Mouse (Mus musculus) hindbrain, embryonic 12.5 days (tissue): ENCODE measurements around the gene 4833420G17Rik. TPM values are rescaled to one million over a fixed set of nuclear protein-coding genes. Genes with fewer than 3 reads are reported as not detected.

Experiments used
- ATAC-seq: fragments of 200-750 bp; cut with Nextera tagmentation; 2 replicates; pipeline ENCODE4 v1.8.0; 2017; ENCODE audit warnings: moderate TSS enrichment; ENCODE audit not compliant: low FRiP score
- H3K27ac ChIP-seq: fragments of 300-500 bp; sonication (generic); 2 replicates; pipeline ENCODE4 v1.5.1; 2016; ENCODE audit warnings: mild to moderate bottlenecking
- H3K27me3 ChIP-seq: fragments of 300-500 bp; sonication (generic); 2 replicates; pipeline ENCODE4 v1.6.1; 2016; ENCODE audit warnings: mild to moderate bottlenecking
- H3K36me3 ChIP-seq: fragments of 300-500 bp; sonication (generic); 2 replicates; pipeline ENCODE4 v1.6.1; 2016; ENCODE audit warnings: mild to moderate bottlenecking
- H3K4me1 ChIP-seq: fragments of 300-500 bp; sonication (generic); 2 replicates; pipeline ENCODE4 v1.6.1; 2016
- H3K4me2 ChIP-seq: fragments of 300-500 bp; sonication (generic); replicated peaks from 2 replicates; pipeline ENCODE4 v1.6.1; 2016; ENCODE audit warnings: mild to moderate bottlenecking
- H3K4me3 ChIP-seq: fragments of 300-500 bp; sonication (generic); 2 replicates; pipeline ENCODE4 v1.5.1; 2016; ENCODE audit warnings: mild to moderate bottlenecking
- H3K9ac ChIP-seq: fragments of 300-500 bp; sonication (generic); 2 replicates; pipeline ENCODE4 v1.6.1; 2016; ENCODE audit warnings: mild to moderate bottlenecking, moderate library complexity
- H3K9me3 ChIP-seq: fragments of 300-500 bp; sonication (generic); replicated peaks from 2 replicates; pipeline ENCODE4 v1.6.1; 2016; ENCODE audit warnings: mild to moderate bottlenecking
- WGBS: fragments of 180-500 bp; shearing (Covaris S2); methylation state at CpG from one replicate; pipeline ENCODE4 v1.1.7; 2016; 5-methylcytosine and 5-hydroxymethylcytosine counted together
- polyA plus RNA-seq: library from polyadenylated mRNA; unstranded; fragments of >200 nt; fragmentation: Nextera tagmentation; extraction: Ambion mirVana; gene quantifications from 2 replicates; pipeline ENCODE4 v1.2.1, GENCODE M21; 2016

Gene 4833420G17Rik
- polyA plus RNA-seq = 111 and 113 TPM in 2 replicates

DNA sequence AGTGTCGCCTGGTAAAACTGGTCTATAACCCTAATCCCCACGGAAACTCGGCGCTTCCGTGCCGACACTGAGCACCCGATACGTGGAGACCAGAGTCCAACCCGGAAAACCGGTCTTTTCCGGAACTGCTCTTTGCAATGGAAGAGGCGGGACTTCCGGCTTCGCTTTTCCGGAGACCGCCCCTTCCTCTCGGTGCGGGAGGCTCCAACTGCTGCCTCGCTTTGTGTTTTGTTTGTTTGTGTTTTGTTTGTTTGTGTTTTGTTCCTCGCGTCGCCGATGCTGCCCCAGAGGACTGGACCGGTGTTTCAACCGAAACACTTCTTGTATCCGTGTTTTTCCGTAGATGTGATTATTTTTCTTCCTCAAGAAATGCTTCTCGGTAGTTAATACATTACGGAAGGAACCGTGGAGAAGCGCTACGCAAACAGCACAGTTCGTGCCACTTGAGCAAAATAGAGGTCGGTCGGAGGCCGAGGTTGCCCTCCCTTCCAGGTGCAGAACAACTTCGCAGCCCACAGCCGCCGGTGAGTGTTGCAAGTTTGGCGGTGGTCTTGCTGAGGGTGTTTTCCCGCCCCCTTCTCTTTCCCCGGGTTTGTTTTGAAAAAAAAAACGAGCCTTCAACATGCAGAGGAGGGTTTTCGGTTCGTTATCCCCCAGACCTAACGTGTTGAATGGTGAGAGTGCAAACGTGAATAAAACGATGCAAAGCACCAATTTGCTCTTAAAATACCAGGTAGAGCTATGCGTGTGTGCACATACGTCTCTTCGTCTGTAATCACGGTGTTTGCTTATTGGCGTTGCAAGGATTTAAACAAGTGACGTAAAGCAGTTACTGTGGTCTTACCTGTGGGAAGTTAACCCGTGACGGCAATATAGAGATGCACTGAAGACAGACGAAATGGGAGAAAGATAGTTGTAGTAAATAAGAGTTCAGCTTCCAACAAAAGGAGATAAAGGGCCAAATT is at the start of gene 4833420G17Rik:
4833420G17Rik (plus strand) TSS at position 173 of the 965 bp plus-strand sequence.
- H3K9me3 ChIP-seq = no peaks in the 10 kb centered on the region
- H3K4me1 ChIP-seq = peaks cover 18% of the 10 kb centered on the region
- ATAC-seq = peak; percentile 95
- peak within 1 kb of the TSS; percentile 75 for H3K4me2 ChIP-seq
- peak within 1 kb of the TSS; percentile 65 for H3K9ac ChIP-seq
- no peaks in the 10 kb centered on the region for H3K27me3 ChIP-seq
- 12% methylated on average over 57 of the region's 57 CpGs for WGBS
- peak within 1 kb of the TSS; percentile 75 for H3K27ac ChIP-seq
- peak within 1 kb of the TSS; percentile 81 for H3K4me3 ChIP-seq
- H3K36me3 ChIP-seq = peaks cover 33% of the 10 kb centered on the region

DNA sequence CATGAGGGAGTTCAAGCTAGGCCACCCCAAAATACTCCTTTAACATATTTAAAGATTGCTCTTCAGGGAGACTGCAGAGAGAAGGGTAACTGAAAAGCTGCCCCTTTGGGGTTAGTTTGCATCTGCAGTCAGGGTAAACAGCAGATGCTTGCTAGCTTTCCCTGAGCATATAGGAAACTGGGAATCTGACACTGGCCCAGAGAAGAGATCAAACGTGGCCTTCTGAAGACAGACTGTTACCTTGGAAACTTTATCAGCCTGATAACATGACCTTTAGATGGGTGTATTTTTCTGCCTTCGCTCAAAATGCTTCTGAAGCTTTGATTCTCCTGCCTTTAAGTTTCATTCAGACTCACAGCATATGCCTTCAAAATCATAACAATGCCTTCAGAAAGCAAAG is 49.5 kb upstream of the 4833420G17Rik start:
- Histone ChIP-seq H3K27ac (no peak overlapping the region; the same call in 1 of the 2 replicates), H3K9me3 (no peaks in the 10 kb centered on the region), H3K27me3 (no peaks in the 10 kb centered on the region), H3K36me3 (no peaks in the 10 kb centered on the region), H3K4me3 (no peak overlapping the region), H3K4me1 (peaks cover 4% of the 10 kb centered on the region), H3K4me2 (no peak overlapping the region), H3K9ac (no peak overlapping the region)
- no peak for ATAC-seq
- 9% methylated on average over 2 of the region's 2 CpGs for WGBS

DNA sequence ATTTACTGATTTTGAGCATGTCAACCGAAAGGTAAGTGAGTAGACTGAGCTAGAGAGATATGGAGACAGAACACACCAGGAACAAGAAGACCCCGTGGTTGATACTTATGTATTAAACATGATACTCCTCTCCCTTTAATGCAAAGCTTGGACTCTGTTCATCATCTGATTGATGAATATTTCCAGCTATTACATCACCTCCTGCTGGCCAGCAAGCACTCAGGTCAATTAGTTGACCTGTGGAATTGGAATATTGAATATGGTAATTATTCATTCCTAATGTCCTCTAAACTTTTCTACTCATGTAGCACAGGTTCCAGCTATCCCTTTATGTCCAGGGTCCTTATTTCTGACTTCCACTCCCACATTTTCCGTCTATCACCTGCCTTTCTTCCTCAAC is 44.1 kb upstream of the 4833420G17Rik start:
- no peak overlapping the region for H3K4me3 ChIP-seq
- H3K9ac ChIP-seq = no peak overlapping the region
- no peak overlapping the region for H3K27ac ChIP-seq
- H3K36me3 ChIP-seq = no peaks in the 10 kb centered on the region
- no peak for ATAC-seq
- WGBS = 83% methylated on average over 3 of the region's 3 CpGs
- no peaks in the 10 kb centered on the region for H3K27me3 ChIP-seq
- H3K4me2 ChIP-seq = no peak overlapping the region
- no peaks in the 10 kb centered on the region for H3K9me3 ChIP-seq
- H3K4me1 ChIP-seq = no peaks in the 10 kb centered on the region

GRCm38 (mm10) chr13:119430164-119430563 is 32.4 kb upstream of the 4833420G17Rik start:
- Histone ChIP-seq H3K9ac (peak overlapping the region; percentile 99), H3K4me3 (peak overlapping the region; percentile 99), H3K36me3 (peaks cover 3% of the 10 kb centered on the region; the same call in 1 of the 2 replicates), H3K27me3 (no peaks in the 10 kb centered on the region), H3K4me2 (peak overlapping the region; percentile 72), H3K9me3 (no peaks in the 10 kb centered on the region), H3K4me1 (peaks cover 23% of the 10 kb centered on the region), H3K27ac (peak overlapping the region; percentile 98)
- no peak for ATAC-seq
- 20% methylated on average over 8 of the region's 8 CpGs for WGBS

- Histone ChIP-seq H3K36me3 (peaks cover 8% of the 10 kb centered on the region; the same call in 1 of the 2 replicates), H3K27ac (no peak overlapping the region), H3K27me3 (no peaks in the 10 kb centered on the region), H3K9ac (no peak overlapping the region), H3K4me3 (no peak overlapping the region), H3K9me3 (no peaks in the 10 kb centered on the region), H3K4me2 (0 out of 2 replicates have a peak overlapping the region, but pooled peaks have one; percentile 72), H3K4me1 (peaks cover 23% of the 10 kb centered on the region)
- ATAC-seq = no peak
- WGBS = 90% methylated on average over 1 of the region's 1 CpGs
Measured at GRCm38 (mm10) chr13:119432041-119432440, 30.5 kb upstream of the 4833420G17Rik start.

- peaks cover 22% of the 10 kb centered on the region for H3K36me3 ChIP-seq
- no peak overlapping the region for H3K27ac ChIP-seq
- WGBS = 88% methylated on average over 7 of the region's 7 CpGs
- no peak overlapping the region for H3K4me3 ChIP-seq
- H3K4me2 ChIP-seq = no peak overlapping the region
- no peak overlapping the region for H3K9ac ChIP-seq
- H3K27me3 ChIP-seq = no peaks in the 10 kb centered on the region
- no peak for ATAC-seq
- no peaks in the 10 kb centered on the region for H3K9me3 ChIP-seq
- peaks cover 23% of the 10 kb centered on the region for H3K4me1 ChIP-seq
Measured at GRCm38 (mm10) chr13:119434359-119434758, 28.2 kb upstream of the 4833420G17Rik start.

DNA sequence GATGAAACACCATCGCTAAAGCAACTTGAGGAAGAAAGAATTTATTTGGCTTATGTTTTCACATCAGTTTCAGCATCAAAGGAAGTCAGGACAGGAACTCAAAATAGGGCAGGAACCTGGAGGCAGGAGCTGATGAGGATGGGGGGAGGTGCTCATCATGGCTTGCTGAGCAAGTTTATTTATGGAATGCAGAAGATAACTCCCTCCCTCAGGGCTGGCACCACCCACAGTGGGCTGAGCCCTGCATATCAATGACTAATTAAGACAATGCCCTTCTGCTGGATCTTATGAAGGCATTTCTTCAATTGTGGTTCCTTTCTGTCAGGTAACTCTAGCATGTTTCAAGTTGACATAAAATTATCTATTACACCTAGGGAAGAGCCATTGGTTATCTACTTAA is 20.3 kb upstream of the 4833420G17Rik start:
- Histone ChIP-seq H3K36me3 (peaks cover 56% of the 10 kb centered on the region), H3K27ac (no peak overlapping the region), H3K4me3 (no peak overlapping the region), H3K27me3 (no peaks in the 10 kb centered on the region), H3K9ac (no peak overlapping the region), H3K4me2 (no peak overlapping the region), H3K4me1 (no peaks in the 10 kb centered on the region), H3K9me3 (no peaks in the 10 kb centered on the region)
- ATAC-seq = no peak
- 88% methylated on average over 1 of the region's 1 CpGs for WGBS

- Histone ChIP-seq H3K27ac (no peak overlapping the region), H3K4me3 (no peak overlapping the region), H3K4me2 (no peak overlapping the region), H3K27me3 (no peaks in the 10 kb centered on the region), H3K4me1 (no peaks in the 10 kb centered on the region), H3K9me3 (no peaks in the 10 kb centered on the region), H3K9ac (no peak overlapping the region), H3K36me3 (peaks cover 42% of the 10 kb centered on the region)
- ATAC-seq = no peak
- 94% methylated on average over 4 of the region's 4 CpGs for WGBS
Measured at GRCm38 (mm10) chr13:119453563-119453962, 9.0 kb upstream of the 4833420G17Rik start.

- Histone ChIP-seq H3K27me3 (no peaks in the 10 kb centered on the region), H3K27ac (no peak overlapping the region), H3K4me1 (no peaks in the 10 kb centered on the region), H3K36me3 (peaks cover 43% of the 10 kb centered on the region), H3K4me3 (no peak overlapping the region), H3K4me2 (no peak overlapping the region), H3K9ac (no peak overlapping the region), H3K9me3 (no peaks in the 10 kb centered on the region)
- no peak for ATAC-seq
Measured at GRCm38 (mm10) chr13:119455082-119455481, 7.5 kb upstream of the 4833420G17Rik start.

DNA sequence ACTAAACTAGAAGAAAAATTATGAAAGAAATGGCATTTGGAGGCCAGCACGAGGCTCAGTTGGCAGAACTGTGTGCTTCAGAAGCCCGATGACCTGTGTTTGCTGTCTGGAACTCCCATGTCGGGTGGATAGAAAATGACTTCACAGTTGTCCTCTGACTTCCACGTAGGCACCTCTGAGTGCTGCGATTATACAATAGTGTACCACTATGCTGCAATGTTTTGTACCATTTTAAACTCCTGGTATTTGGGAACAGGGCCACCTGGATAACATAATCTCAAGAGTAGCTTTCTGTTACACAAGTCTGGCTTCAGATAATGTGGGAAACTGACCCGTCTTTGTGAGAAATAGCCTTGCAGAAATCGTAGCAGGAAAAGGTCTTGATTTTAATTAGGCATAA is 6.2 kb upstream of the 4833420G17Rik start:
- Histone ChIP-seq H3K27me3 (no peaks in the 10 kb centered on the region), H3K36me3 (peaks cover 31% of the 10 kb centered on the region), H3K4me1 (no peaks in the 10 kb centered on the region), H3K4me3 (no peak overlapping the region), H3K4me2 (no peak overlapping the region), H3K9me3 (no peaks in the 10 kb centered on the region), H3K27ac (no peak overlapping the region), H3K9ac (no peak overlapping the region)
- WGBS = 94% methylated on average over 7 of the region's 7 CpGs
- ATAC-seq = no peak

DNA sequence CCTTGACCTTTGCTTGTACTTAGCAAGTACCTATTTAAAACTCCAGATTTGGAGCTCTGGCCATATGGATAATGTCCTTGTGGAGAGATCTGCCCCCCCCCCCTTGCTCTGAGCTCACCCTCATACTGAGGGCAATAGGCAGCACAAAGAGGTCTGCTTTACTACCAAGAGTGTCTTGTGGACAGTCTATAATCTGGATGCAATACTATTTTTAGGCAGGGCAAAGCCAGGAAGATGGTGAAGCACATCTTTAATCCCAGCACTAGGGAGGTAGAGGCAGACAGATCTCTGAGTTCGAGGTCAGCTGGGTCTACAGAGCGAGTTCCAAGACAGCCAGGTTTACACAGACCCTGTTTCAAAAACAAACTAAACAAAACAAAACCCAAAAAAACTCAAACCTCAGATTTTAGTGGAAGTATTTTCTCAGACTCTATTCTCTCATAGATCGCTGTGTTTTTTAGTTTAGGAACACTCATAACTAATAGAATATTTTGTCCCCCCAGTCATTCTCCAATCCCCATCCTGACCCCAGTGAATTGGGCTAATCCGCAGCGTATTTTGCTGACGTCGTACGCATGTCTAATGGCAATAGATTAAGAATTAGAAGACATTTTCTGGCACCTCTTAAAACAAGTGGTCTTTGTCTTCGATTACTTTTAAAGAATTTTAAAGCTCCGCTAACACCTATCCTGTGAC is 520 bp upstream of the 4833420G17Rik start:
- Histone ChIP-seq H3K4me3 (peak overlapping the region; percentile 81), H3K27ac (peak overlapping the region; percentile 75), H3K27me3 (no peaks in the 10 kb centered on the region), H3K9ac (peak overlapping the region; percentile 65), H3K4me2 (peak overlapping the region; percentile 47), H3K9me3 (no peaks in the 10 kb centered on the region), H3K36me3 (peaks cover 25% of the 10 kb centered on the region), H3K4me1 (peaks cover 18% of the 10 kb centered on the region)
- peak; percentile 75 for ATAC-seq
- 11% methylated on average over 10 of the region's 10 CpGs for WGBS

DNA sequence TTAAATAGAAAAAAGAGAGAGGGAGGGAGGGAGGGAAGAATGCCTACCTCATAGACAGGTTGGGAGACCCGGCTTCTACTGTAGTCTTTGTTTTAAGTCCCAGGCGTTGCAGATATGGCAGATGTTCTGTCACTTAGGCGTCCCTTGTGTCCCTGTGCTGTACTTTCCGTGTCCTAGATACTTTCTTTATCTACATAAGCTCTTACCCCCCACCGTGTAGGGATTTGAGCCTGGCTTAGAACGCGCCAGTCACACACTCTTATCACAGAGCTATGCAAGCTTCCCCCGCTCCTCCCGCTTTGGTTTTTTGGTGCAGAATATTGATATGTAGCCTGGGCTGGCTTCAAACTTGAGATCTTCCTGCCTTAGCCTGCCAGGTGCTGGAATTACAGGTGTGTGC is 14.1 kb downstream of the 4833420G17Rik start:
- ATAC-seq = no peak
- Histone ChIP-seq H3K27me3 (no peaks in the 10 kb centered on the region), H3K9me3 (no peaks in the 10 kb centered on the region), H3K4me2 (no peak overlapping the region), H3K36me3 (peaks cover 72% of the 10 kb centered on the region), H3K9ac (no peak overlapping the region), H3K27ac (no peak overlapping the region), H3K4me3 (no peak overlapping the region), H3K4me1 (no peaks in the 10 kb centered on the region)
- 92% methylated on average over 9 of the region's 9 CpGs for WGBS
